Mouse (Mus musculus): ENCODE measurements around the gene Nrp1. TPM values are rescaled to one million over a fixed set of nuclear protein-coding genes. Genes with fewer than 3 reads are reported as not detected.

Gene Nrp1
- total RNA-seq, 2 experiments from 2014 or later, result 93.6 to 103 TPM

Small RNAs within 50 kb of the gene (microRNA-seq; reads per million reads assigned to microRNA genes)
- gene Mir1903, result not detected
